Mouse (Mus musculus) heart, adult 8-10 months (tissue): Measurements from ENCODE around the gene Hexim1. TPM values are rescaled to one million over a fixed set of nuclear protein-coding genes. Genes with fewer than 3 reads are reported as not detected.

ENCODE experiments used
- DNase-seq: peaks from one replicate; pipeline ENCODE4 v3.0.0; 2022; ENCODE audit warnings: low spot score
- total RNA-seq, 4 experiments: library from RNA; stranded (reverse); gene quantifications; 2 replicates each; pipeline ENCODE4 v1.2.4; 2022

The Hexim1 gene
- total RNA-seq, 4 experiments from 2014 or later = 15.9 to 18.6 (median 17.0) TPM

DNA sequence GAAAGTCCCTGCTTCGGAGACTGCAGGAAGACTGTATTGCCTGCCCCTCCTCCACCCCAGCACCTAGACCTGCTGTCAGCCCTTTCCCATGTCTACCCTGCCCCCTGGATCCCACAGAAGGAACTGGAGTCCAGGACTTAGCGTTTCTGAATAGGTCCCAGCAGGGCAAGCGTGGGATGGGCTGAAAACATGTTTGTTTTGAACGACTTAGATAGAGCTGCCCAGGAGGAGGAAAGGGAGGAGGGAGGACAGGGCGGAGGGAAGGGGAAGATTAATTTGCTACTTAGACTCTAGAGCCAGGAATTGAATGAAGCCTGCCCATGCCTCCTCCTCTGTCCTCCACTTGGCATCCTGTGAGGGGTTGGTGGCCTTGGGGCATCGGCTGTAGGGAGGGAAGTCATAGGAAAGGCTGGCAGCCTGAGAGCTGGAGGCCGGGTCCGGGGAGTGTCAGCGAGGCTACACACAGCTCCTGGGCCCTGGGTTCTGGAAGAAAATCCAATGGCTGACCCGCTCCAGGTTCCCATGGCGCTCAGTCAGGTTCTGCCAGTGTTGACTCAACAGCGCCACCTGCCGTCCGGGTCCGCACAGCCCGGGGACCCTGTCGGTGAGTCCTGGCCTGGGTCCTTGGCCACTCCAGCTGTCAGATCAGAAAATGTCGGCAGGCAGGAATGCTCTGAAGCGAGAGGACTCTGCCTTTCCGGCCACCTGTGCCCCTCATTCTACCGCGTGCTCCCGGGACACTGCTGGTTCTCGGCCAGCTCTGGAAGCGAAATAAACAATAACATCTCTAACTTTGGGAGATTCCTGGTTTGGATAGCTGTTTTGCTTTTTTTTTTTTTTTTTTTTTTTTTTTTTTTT lies 42.8 kb downstream of the Hexim1 start:
- peak; percentile 96 for DNase-seq

DNA sequence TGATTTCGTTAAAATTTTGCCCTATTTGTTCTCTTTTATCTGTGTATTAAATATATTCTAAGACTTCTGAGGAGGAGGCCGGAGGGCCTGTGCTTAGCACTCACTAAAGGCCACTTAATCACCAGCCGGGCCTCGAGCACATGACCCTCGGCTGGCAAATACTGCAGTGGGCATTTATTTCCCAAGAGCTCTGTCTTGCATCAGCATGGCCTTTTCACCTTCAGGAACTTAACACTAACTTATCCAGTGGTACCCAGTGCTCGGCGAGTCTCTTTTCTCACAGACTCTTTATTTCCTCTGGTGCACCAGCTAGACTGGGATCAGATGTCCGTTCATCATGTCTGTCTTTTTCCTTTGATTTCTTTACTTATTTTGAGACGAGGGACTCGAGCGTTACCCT lies 44.7 kb downstream of the Hexim1 start:
- no peak for DNase-seq

DNA sequence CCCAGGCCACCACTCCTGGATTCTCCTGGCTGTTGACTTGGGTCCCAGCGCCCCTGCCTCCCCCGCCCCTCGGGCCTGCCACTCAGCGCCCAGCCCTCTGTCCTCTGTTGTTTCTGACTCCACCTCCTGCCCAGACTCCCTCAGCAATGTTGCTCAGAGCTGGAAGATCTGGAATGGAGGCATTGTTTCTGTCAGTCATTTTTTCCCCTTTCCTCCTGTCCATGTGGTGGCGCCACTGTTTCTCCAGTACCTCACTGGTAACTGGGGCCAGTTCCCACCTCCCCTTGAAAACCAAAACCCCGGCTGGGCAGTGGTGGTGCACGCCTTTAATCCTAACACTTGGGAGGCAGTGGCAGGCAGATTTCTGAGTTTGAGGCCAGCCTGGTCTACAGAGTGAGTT lies 45.4 kb downstream of the Hexim1 start:
- no peak for DNase-seq

DNA sequence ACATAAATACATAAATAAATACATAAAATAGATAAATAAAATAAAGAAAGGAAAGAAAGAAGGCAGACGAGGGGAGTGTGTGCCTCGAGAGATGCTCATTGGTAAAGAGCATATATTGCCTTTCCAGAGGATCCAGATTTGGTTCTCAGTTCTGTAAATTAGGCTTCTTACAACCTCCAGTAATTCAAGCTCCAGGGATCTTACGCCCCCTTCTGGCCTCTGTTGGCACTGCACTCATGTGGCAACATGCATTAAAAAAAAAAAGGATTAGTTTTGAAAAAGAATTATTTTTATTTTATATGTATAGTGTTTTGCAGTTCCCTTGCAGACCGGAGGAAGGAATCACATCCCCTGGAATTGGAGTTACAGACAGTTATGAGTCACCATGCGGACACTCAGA lies 46.1 kb downstream of the Hexim1 start:
- DNase-seq = no peak

- DNase-seq = no peak
Measured at GRCm38 (mm10) chr11:103164391-103164790, 48.4 kb downstream of the Hexim1 start.

GRCm38 (mm10) chr11:103168690-103169390 lies 52.8 kb downstream of the Hexim1 start:
- DNase-seq = peak; percentile 82

Other genes with a start within 250 kb of the Hexim1 start
- 10 to 100 TPM; 33.4 to 37.9 (median 35.2) TPM for gene Eftud2, start 235.2 kb upstream of the Hexim1 start, total RNA-seq
- gene Ccdc103, start 235.0 kb upstream of the Hexim1 start, total RNA-seq = under 1 TPM in 3 of 4 experiments, not detected in 1; 0.30 to 0.35 (median 0.34) TPM
- not detected for gene Fam187a, start 231.1 kb upstream of the Hexim1 start, total RNA-seq
- gene Gfap, start 215.3 kb upstream of the Hexim1 start, total RNA-seq = under 1 TPM; 0.09 to 0.38 (median 0.27) TPM
- gene Kif18b, start 191.1 kb upstream of the Hexim1 start, total RNA-seq = under 1 TPM in 3 of 4 experiments, not detected in 1; 0.08 to 0.37 (median 0.13) TPM
- not detected for gene C1ql1, start 169.5 kb upstream of the Hexim1 start, total RNA-seq
- gene Nmt1, start 88.0 kb upstream of the Hexim1 start, total RNA-seq = 10 to 100 TPM; 67.2 to 74.7 (median 70.0) TPM
- 10 to 100 TPM; 54.2 to 95.5 (median 77.9) TPM for gene Dcakd, start 87.9 kb upstream of the Hexim1 start, total RNA-seq
- 10 to 100 TPM; 10.7 to 19.1 (median 12.1) TPM for gene Plcd3, start 14.6 kb upstream of the Hexim1 start, total RNA-seq
- 10 to 100 TPM; 24.1 to 39.8 (median 32.0) TPM for gene Acbd4, start 14.5 kb upstream of the Hexim1 start, total RNA-seq
- 1 to 10 TPM; 1.2 to 2.0 (median 1.9) TPM for gene Hexim2, start 16.2 kb downstream of the Hexim1 start, total RNA-seq
- 10 to 100 TPM in 3 of 4 experiments, 1 to 10 TPM in 1; 9.3 to 20.1 (median 13.2) TPM for gene Fmnl1, start 54.9 kb downstream of the Hexim1 start, total RNA-seq
- not detected for gene 1700023F06Rik, start 92.3 kb downstream of the Hexim1 start, total RNA-seq
- gene Spata32, start 102.2 kb downstream of the Hexim1 start, total RNA-seq = not detected
- gene Map3k14, start 151.2 kb downstream of the Hexim1 start, total RNA-seq = 1 to 10 TPM; 2.7 to 3.9 (median 3.6) TPM
- gene Arhgap27, start 247.5 kb downstream of the Hexim1 start, total RNA-seq = 10 to 100 TPM; 11.9 to 20.4 (median 13.3) TPM